Mouse (Mus musculus): ENCODE results near the gene Pus10. TPM values are rescaled to one million over a fixed set of nuclear protein-coding genes. Genes with fewer than 3 reads are reported as not detected.

Pus10 gene
- polyA plus RNA-seq, 1 experiment from 2014 or later = 17.0 TPM

DNA sequence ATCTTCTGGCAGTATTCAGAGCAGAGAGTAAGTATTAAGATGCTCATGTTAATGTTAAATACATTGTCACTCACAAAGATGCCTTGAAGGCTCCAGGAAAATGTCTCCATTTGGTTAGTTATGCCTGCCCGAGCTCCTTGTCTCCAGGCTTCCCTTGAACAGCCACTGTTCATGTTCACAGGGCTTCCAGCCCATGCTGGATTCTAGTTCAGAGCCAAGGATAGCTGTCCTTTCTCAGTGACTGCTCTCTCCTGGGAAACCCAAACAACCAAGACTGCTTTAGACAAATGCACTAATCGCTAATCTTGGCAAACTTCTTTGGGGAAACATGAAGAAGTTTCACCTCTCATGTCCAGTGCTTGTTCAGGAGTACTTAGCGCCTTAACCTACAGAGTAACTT is 46.8 kb downstream of the Pus10 start:
- 87% methylated on average over 3 of the region's 3 CpGs for WGBS
- Histone ChIP-seq H3K4me3 (replicated peaks; ENCODE audit: low read length) (no peak overlapping the region), H3K9ac (replicated peaks; ENCODE audit: low read depth, low read length) (no peak overlapping the region), H3K27ac (ENCODE audit: low read length) (no peak overlapping the region), H3K27me3 (replicated peaks; ENCODE audit: control insufficient read depth, insufficient read depth, low read length) (no peaks in the 10 kb centered on the region), H3K36me3 (ENCODE audit: control insufficient read depth, insufficient read depth) (peaks cover 29% of the 10 kb centered on the region), H3K4me2 (ENCODE audit: low read length) (no peak overlapping the region), H3K9me3 (ENCODE audit: control insufficient read depth, low read length) (no peaks in the 10 kb centered on the region), H3K4me1 (replicated peaks; ENCODE audit: control insufficient read depth, insufficient read depth, low read length) (no peaks in the 10 kb centered on the region)
- no peak for ATAC-seq

GRCm38 (mm10) chr11:23718856-23719255 is 53.4 kb downstream of the Pus10 start:
- no peak overlapping the region for H3K9ac ChIP-seq (replicated peaks; ENCODE audit: low read depth, low read length)
- H3K9me3 ChIP-seq (ENCODE audit: control insufficient read depth, low read length) = no peaks in the 10 kb centered on the region
- no peaks in the 10 kb centered on the region for H3K4me1 ChIP-seq (replicated peaks; ENCODE audit: control insufficient read depth, insufficient read depth, low read length)
- whole genome bisulfite sequencing = 99% methylated on average over 2 of the region's 2 CpGs
- no peak for ATAC-seq
- no peak overlapping the region for H3K4me3 ChIP-seq (replicated peaks; ENCODE audit: low read length)
- H3K27ac ChIP-seq (ENCODE audit: low read length) = no peak overlapping the region
- peaks cover 26% of the 10 kb centered on the region for H3K36me3 ChIP-seq (ENCODE audit: control insufficient read depth, insufficient read depth)
- no peaks in the 10 kb centered on the region for H3K27me3 ChIP-seq (replicated peaks; ENCODE audit: control insufficient read depth, insufficient read depth, low read length)
- H3K4me2 ChIP-seq (ENCODE audit: low read length) = no peak overlapping the region

- Histone ChIP-seq H3K9me3 (ENCODE audit: control insufficient read depth, low read length) (no peaks in the 10 kb centered on the region), H3K4me3 (replicated peaks; ENCODE audit: low read length) (no peak overlapping the region), H3K27ac (ENCODE audit: low read length) (no peak overlapping the region), H3K9ac (replicated peaks; ENCODE audit: low read depth, low read length) (no peak overlapping the region), H3K4me1 (replicated peaks; ENCODE audit: control insufficient read depth, insufficient read depth, low read length) (no peaks in the 10 kb centered on the region), H3K4me2 (ENCODE audit: low read length) (no peak overlapping the region), H3K27me3 (replicated peaks; ENCODE audit: control insufficient read depth, insufficient read depth, low read length) (no peaks in the 10 kb centered on the region), H3K36me3 (ENCODE audit: control insufficient read depth, insufficient read depth) (peaks cover 27% of the 10 kb centered on the region)
- 87% methylated on average over 3 of the region's 3 CpGs for WGBS
- ATAC-seq = no peak
Observed at GRCm38 (mm10) chr11:23719825-23720224, 54.4 kb downstream of the Pus10 start.

GRCm38 (mm10) chr11:23722326-23722725 is 56.9 kb downstream of the Pus10 start:
- Histone ChIP-seq H3K27ac (ENCODE audit: low read length) (no peak overlapping the region), H3K4me2 (ENCODE audit: low read length) (no peak overlapping the region), H3K4me1 (replicated peaks; ENCODE audit: control insufficient read depth, insufficient read depth, low read length) (no peaks in the 10 kb centered on the region), H3K9ac (replicated peaks; ENCODE audit: low read depth, low read length) (no peak overlapping the region), H3K4me3 (replicated peaks; ENCODE audit: low read length) (no peak overlapping the region), H3K27me3 (replicated peaks; ENCODE audit: control insufficient read depth, insufficient read depth, low read length) (no peaks in the 10 kb centered on the region), H3K36me3 (ENCODE audit: control insufficient read depth, insufficient read depth) (peaks cover 23% of the 10 kb centered on the region), H3K9me3 (ENCODE audit: control insufficient read depth, low read length) (no peaks in the 10 kb centered on the region)
- no peak for ATAC-seq
- 17% methylated on average over 2 of the region's 2 CpGs for WGBS

DNA sequence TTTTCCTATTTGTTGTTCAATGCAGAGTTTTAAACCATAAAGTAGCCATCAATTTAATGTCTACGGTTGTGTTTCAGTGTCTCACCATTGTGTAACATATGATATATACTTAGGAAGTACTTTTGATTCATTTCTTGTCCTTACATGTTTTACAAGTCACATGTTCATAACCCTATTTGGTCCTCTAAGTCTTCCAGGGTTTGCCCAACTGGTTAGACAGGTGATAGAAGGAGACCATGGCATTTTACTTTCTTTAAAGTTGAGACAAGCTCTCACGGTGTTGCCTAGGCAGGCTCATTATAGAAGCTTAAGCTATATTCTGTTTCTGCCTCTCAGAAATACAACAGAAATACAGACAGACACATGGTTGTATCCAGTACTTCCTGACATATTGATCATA is 60.4 kb downstream of the Pus10 start:
- H3K4me3 ChIP-seq (replicated peaks; ENCODE audit: low read length) = no peak overlapping the region
- H3K4me2 ChIP-seq (ENCODE audit: low read length) = no peak overlapping the region
- H3K9me3 ChIP-seq (ENCODE audit: control insufficient read depth, low read length) = no peaks in the 10 kb centered on the region
- no peak overlapping the region for H3K9ac ChIP-seq (replicated peaks; ENCODE audit: low read depth, low read length)
- H3K27ac ChIP-seq (ENCODE audit: low read length) = no peak overlapping the region
- H3K27me3 ChIP-seq (replicated peaks; ENCODE audit: control insufficient read depth, insufficient read depth, low read length) = no peaks in the 10 kb centered on the region
- 95% methylated on average over 2 of the region's 2 CpGs for WGBS
- H3K36me3 ChIP-seq (ENCODE audit: control insufficient read depth, insufficient read depth) = peaks cover 13% of the 10 kb centered on the region
- H3K4me1 ChIP-seq (replicated peaks; ENCODE audit: control insufficient read depth, insufficient read depth, low read length) = no peaks in the 10 kb centered on the region
- no peak for ATAC-seq

- Histone ChIP-seq H3K27me3 (replicated peaks; ENCODE audit: control insufficient read depth, insufficient read depth, low read length) (no peaks in the 10 kb centered on the region), H3K9ac (replicated peaks; ENCODE audit: low read depth, low read length) (no peak overlapping the region), H3K4me3 (replicated peaks; ENCODE audit: low read length) (no peak overlapping the region), H3K9me3 (ENCODE audit: control insufficient read depth, low read length) (no peaks in the 10 kb centered on the region), H3K27ac (ENCODE audit: low read length) (no peak overlapping the region), H3K4me2 (ENCODE audit: low read length) (no peak overlapping the region), H3K36me3 (ENCODE audit: control insufficient read depth, insufficient read depth) (peaks cover 13% of the 10 kb centered on the region), H3K4me1 (replicated peaks; ENCODE audit: control insufficient read depth, insufficient read depth, low read length) (no peaks in the 10 kb centered on the region)
- ATAC-seq = no peak
- 97% methylated on average over 2 of the region's 2 CpGs for WGBS
Observed at GRCm38 (mm10) chr11:23726441-23726840, 61.0 kb downstream of the Pus10 start.

DNA sequence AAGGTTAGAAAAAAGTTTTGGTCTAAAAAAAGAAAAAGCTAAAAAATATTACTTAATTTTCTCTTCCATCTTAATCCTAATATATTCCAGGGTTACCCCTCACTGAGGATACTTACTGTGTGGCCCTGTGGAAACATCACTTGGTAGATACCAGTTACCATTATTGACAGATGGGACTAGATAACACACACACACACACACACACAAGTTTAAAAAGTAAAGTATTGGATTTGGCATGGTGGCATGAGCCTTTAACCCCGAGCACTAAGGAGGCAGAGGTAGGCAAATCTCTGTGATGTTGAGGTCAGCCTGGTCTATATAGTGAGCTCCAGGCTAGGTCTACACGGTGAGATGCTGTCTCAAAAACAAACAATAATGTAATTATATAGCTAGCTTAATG is 62.7 kb downstream of the Pus10 start:
- Histone ChIP-seq H3K4me2 (ENCODE audit: low read length) (no peak overlapping the region), H3K4me3 (replicated peaks; ENCODE audit: low read length) (no peak overlapping the region), H3K4me1 (replicated peaks; ENCODE audit: control insufficient read depth, insufficient read depth, low read length) (no peaks in the 10 kb centered on the region), H3K9me3 (ENCODE audit: control insufficient read depth, low read length) (no peaks in the 10 kb centered on the region), H3K9ac (replicated peaks; ENCODE audit: low read depth, low read length) (no peak overlapping the region), H3K36me3 (ENCODE audit: control insufficient read depth, insufficient read depth) (peaks cover 15% of the 10 kb centered on the region), H3K27me3 (replicated peaks; ENCODE audit: control insufficient read depth, insufficient read depth, low read length) (no peaks in the 10 kb centered on the region), H3K27ac (ENCODE audit: low read length) (no peak overlapping the region)
- no peak for ATAC-seq
- 95% methylated on average over 2 of the region's 2 CpGs for WGBS

GRCm38 (mm10) chr11:23730120-23730519 is 64.6 kb downstream of the Pus10 start:
- Histone ChIP-seq H3K4me2 (ENCODE audit: low read length) (no peak overlapping the region), H3K27me3 (replicated peaks; ENCODE audit: control insufficient read depth, insufficient read depth, low read length) (no peaks in the 10 kb centered on the region), H3K9ac (replicated peaks; ENCODE audit: low read depth, low read length) (no peak overlapping the region), H3K9me3 (ENCODE audit: control insufficient read depth, low read length) (no peaks in the 10 kb centered on the region), H3K4me1 (replicated peaks; ENCODE audit: control insufficient read depth, insufficient read depth, low read length) (no peaks in the 10 kb centered on the region), H3K4me3 (replicated peaks; ENCODE audit: low read length) (no peak overlapping the region), H3K27ac (ENCODE audit: low read length) (no peak overlapping the region), H3K36me3 (ENCODE audit: control insufficient read depth, insufficient read depth) (peaks cover 13% of the 10 kb centered on the region)
- WGBS = 94% methylated on average over 4 of the region's 4 CpGs
- ATAC-seq = no peak

- no peaks in the 10 kb centered on the region for H3K27me3 ChIP-seq (replicated peaks; ENCODE audit: control insufficient read depth, insufficient read depth, low read length)
- ATAC-seq = no peak
- H3K36me3 ChIP-seq (ENCODE audit: control insufficient read depth, insufficient read depth) = peaks cover 9% of the 10 kb centered on the region
- no peaks in the 10 kb centered on the region for H3K4me1 ChIP-seq (replicated peaks; ENCODE audit: control insufficient read depth, insufficient read depth, low read length)
- H3K9me3 ChIP-seq (ENCODE audit: control insufficient read depth, low read length) = no peaks in the 10 kb centered on the region
- H3K4me2 ChIP-seq (ENCODE audit: low read length) = no peak overlapping the region
- no peak overlapping the region for H3K9ac ChIP-seq (replicated peaks; ENCODE audit: low read depth, low read length)
- H3K27ac ChIP-seq (ENCODE audit: low read length) = no peak overlapping the region
- no peak overlapping the region for H3K4me3 ChIP-seq (replicated peaks; ENCODE audit: low read length)
- 90% methylated on average over 1 of the region's 1 CpGs for WGBS
Observed at GRCm38 (mm10) chr11:23732840-23733239, 67.4 kb downstream of the Pus10 start.

DNA sequence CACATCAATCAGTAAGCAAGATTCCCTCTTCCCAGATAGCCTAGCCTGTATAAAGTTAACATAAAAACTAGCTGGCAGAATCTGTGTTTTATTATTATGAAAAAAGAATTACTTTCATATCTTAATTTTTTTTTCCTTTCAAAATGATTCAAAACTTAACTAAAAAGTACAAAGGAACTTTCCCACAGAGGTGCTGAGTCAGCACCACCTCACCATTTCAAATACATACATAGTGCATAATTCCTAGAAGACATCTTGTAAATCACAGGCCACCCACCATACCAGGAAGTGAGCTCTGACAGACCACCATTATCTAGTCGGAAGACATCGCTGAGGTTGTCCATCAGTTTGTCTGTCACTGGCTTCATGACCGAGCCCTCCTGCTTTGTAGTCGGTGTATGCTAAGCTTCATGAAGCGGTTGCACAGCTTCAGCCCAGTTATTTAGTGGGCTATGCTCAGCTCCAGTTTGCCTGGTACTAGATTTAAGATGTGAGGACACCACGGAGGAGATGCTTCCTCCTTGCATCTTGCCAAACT is 69.3 kb downstream of the Pus10 start:
- no peak for ATAC-seq
- Histone ChIP-seq H3K4me3 (replicated peaks; ENCODE audit: low read length) (no peak overlapping the region), H3K36me3 (ENCODE audit: control insufficient read depth, insufficient read depth) (0 out of 2 replicates have a peak, but pooled peaks cover 2% of the 10 kb centered on the region), H3K9ac (replicated peaks; ENCODE audit: low read depth, low read length) (no peak overlapping the region), H3K4me1 (replicated peaks; ENCODE audit: control insufficient read depth, insufficient read depth, low read length) (no peaks in the 10 kb centered on the region), H3K4me2 (ENCODE audit: low read length) (no peak overlapping the region), H3K9me3 (ENCODE audit: control insufficient read depth, low read length) (no peaks in the 10 kb centered on the region), H3K27me3 (replicated peaks; ENCODE audit: control insufficient read depth, insufficient read depth, low read length) (no peaks in the 10 kb centered on the region), H3K27ac (ENCODE audit: low read length) (no peak overlapping the region)
- 98% methylated on average over 6 of the region's 6 CpGs for WGBS

All from forebrain, embryonic 16.5 days (tissue).